ENCODE assay signal across 8 mouse cellular contexts in genomic region chr9:120586546-120586945, GRCm38 (mm10). TPM values are rescaled to one million over a fixed set of nuclear protein-coding genes. Genes with fewer than 3 reads are reported as not detected.
DNase-seq lines count a peak whose midpoint lies in the region; ATAC-seq lines count a peak whose summit lies in the region.
"Had no signal": no experiment of that assay in that cellular context is flagged by ENCODE, and none has a peak within 500 bp of the region (broad histone marks: within the 10 kb centered on the region; RNA-seq: fewer than 3 reads in every experiment).

No protein-coding gene starts in this region.

- no peaks in the 10 kb centered on the region for H3K36me3 ChIP-seq in embryonic facial prominence, embryonic 10.5 days (replicated peaks)
- H3K36me3 ChIP-seq in liver, embryonic 11.5 days (ENCODE audit: control insufficient read depth, insufficient read depth, low read length), result no peaks in the 10 kb centered on the region
- H3K36me3 ChIP-seq: heart, embryonic 15.5 days had no signal

- ATAC-seq in inflammation-experienced regulatory T-cells, adult 6 months, result peak; percentile 19
- ATAC-seq in liver, embryonic 11.5 days (replicated peaks; ENCODE audit: low FRiP score), result no peak

- H3K9me3 ChIP-seq in embryonic facial prominence, embryonic 10.5 days, result no peaks in the 10 kb centered on the region
- no peaks in the 10 kb centered on the region for H3K9me3 ChIP-seq in liver, embryonic 11.5 days (ENCODE audit: control insufficient read depth, low read length)
- H3K9me3 ChIP-seq: heart, embryonic 15.5 days had no signal

- no peak overlapping the region for H3K4me2 ChIP-seq in liver, embryonic 11.5 days
- H3K4me2 ChIP-seq: heart, embryonic 15.5 days had no signal

- no peak overlapping the region for H3K27ac ChIP-seq in embryonic facial prominence, embryonic 10.5 days (replicated peaks)
- no peak overlapping the region for H3K27ac ChIP-seq in liver, embryonic 11.5 days (ENCODE audit: low read depth, low read length)
- H3K27ac ChIP-seq: heart, embryonic 15.5 days had no signal

- WGBS in embryonic facial prominence, embryonic 10.5 days, result 20% methylated on average over 3 of the region's 3 CpGs
- WGBS in liver, embryonic 11.5 days, result 13% methylated on average over 3 of the region's 3 CpGs

- H3K27me3 ChIP-seq in embryonic facial prominence, embryonic 10.5 days (replicated peaks; ENCODE audit: low read depth, poor library complexity, severe bottlenecking), result no peaks in the 10 kb centered on the region
- H3K27me3 ChIP-seq in liver, embryonic 11.5 days (replicated peaks; ENCODE audit: control insufficient read depth, insufficient read depth, low read length), result no peaks in the 10 kb centered on the region
- H3K27me3 ChIP-seq: heart, embryonic 15.5 days had no signal

- peaks cover 18% of the 10 kb centered on the region for H3K4me1 ChIP-seq in embryonic facial prominence, embryonic 10.5 days
- H3K4me1 ChIP-seq in liver, embryonic 11.5 days (replicated peaks; ENCODE audit: control insufficient read depth, insufficient read depth, low read length), result peaks cover 14% of the 10 kb centered on the region

- no peak overlapping the region for H3K9ac ChIP-seq in liver, embryonic 11.5 days (ENCODE audit: low read depth, low read length)
- H3K9ac ChIP-seq: heart, embryonic 15.5 days had no signal

- H3K4me3 ChIP-seq in embryonic facial prominence, embryonic 10.5 days, result no peak overlapping the region
- no peak overlapping the region for H3K4me3 ChIP-seq in liver, embryonic 11.5 days (ENCODE audit: low read depth, low read length)
- H3K4me3 ChIP-seq: heart, embryonic 15.5 days had no signal

- peak; percentile 58 for DNase-seq in right cerebral cortex, adult 18-20 months
- no peak for DNase-seq in right cerebral cortex, postnatal 25 days
- DNase-seq in adrenal gland, adult 18-20 months (ENCODE audit: low spot score in 2 of 2), result peak; percentile 70 to 76
- peak; percentile 83 for DNase-seq in embryonic facial prominence, embryonic 10.5 days (ENCODE audit: low spot score)
- DNase-seq in liver, embryonic 11.5 days (ENCODE audit: low spot score), result peak; percentile 81
- peak; percentile 88 for DNase-seq in right cerebral cortex, postnatal 4 days

RNA-seq across cellular contexts. Expression of gene Rpl14, which starts 15.3 kb away (rescaled TPM):
- 100 to 1,000 TPM; 472 to 530 TPM for total RNA-seq in adrenal gland, adult 18-20 months (2021)
- 810 and 834 TPM in 2 replicates for polyA plus RNA-seq in embryonic facial prominence, embryonic 10.5 days (2016; fragmentation: Nextera tagmentation; extraction: Ambion mirVana)
- polyA plus RNA-seq in inflammation-experienced regulatory T-cells, adult 6 months (2017; shearing (Covaris generic)), result 1,000 to 10,000 TPM; 1,512 to 2,767 (median 2,161) TPM
- 1,178 and 1,306 TPM in 2 replicates for polyA plus RNA-seq in liver, embryonic 11.5 days (2014; fragmentation: Nextera tagmentation; extraction: Ambion mirVana)

RNA-seq across cellular contexts. Expression of gene Entpd3, which starts 46.9 kb away (rescaled TPM):
- total RNA-seq in adrenal gland, adult 18-20 months (2021), result 1 to 10 TPM in 1 of 2 experiments, not detected in 1; 3.0 TPM
- 0.55 and 0.56 TPM in 2 replicates for polyA plus RNA-seq in embryonic facial prominence, embryonic 10.5 days (2016; fragmentation: Nextera tagmentation; extraction: Ambion mirVana)
- polyA plus RNA-seq in inflammation-experienced regulatory T-cells, adult 6 months (2017; shearing (Covaris generic)), result under 1 TPM in 1 of 3 experiments, not detected in 2; 0.16 TPM
- polyA plus RNA-seq in liver, embryonic 11.5 days (2014; fragmentation: Nextera tagmentation; extraction: Ambion mirVana), result 0.12 and 0.22 TPM in 2 replicates
